Mouse (Mus musculus) ES-E14 (cell line): ENCODE data around the gene Usp36. TPM values are rescaled to one million over a fixed set of nuclear protein-coding genes. Genes with fewer than 3 reads are reported as not detected.

Source experiments
- DNase-seq: peaks from one replicate; pipeline ENCODE4 v3.0.0-alpha.2; 2013; ENCODE audit warnings: low read depth, low spot score
- H3K27ac ChIP-seq: 2 replicates; pipeline ENCODE4 v1.5.1; 2012; ENCODE audit warnings: low read depth, mild to moderate bottlenecking, low read length, moderate library complexity, mixed read lengths; ENCODE audit not compliant: poor library complexity, insufficient read depth, severe bottlenecking
- H3K36me3 ChIP-seq: 2 replicates; pipeline ENCODE4 v1.6.1; 2012; ENCODE audit warnings: mild to moderate bottlenecking, low read length, moderate library complexity, mixed read lengths; ENCODE audit not compliant: control insufficient read depth, poor library complexity, insufficient read depth, severe bottlenecking
- H3K4me1 ChIP-seq, 2 experiments: fragments of 150-350 bp in 1 of 2; sonication (generic) in 1 of 2; 2 replicates each; pipeline ENCODE4 v1.6.1; 2012; ENCODE audit warnings: low read length in 2 of 2, mild to moderate bottlenecking in 1 of 2, mixed read lengths in 1 of 2; ENCODE audit not compliant: control insufficient read depth in 2 of 2, insufficient read depth in 2 of 2, poor library complexity in 1 of 2
- H3K4me3 ChIP-seq, 2 experiments: fragments of 150-350 bp in 1 of 2; sonication (generic) in 1 of 2; 2 replicates each; pipeline ENCODE4 v1.5.1; 2012; ENCODE audit warnings: low read length in 2 of 2, low read depth in 1 of 2, mild to moderate bottlenecking in 1 of 2, mixed read lengths in 1 of 2; ENCODE audit not compliant: insufficient read depth in 1 of 2, poor library complexity in 1 of 2, severe bottlenecking in 1 of 2
- H3K9ac ChIP-seq: 2 replicates; pipeline ENCODE4 v1.6.1; 2012; ENCODE audit warnings: low read depth, mild to moderate bottlenecking, low read length, mixed read lengths; ENCODE audit not compliant: poor library complexity, insufficient read depth, severe bottlenecking
- H3K9me3 ChIP-seq: fragments of 150-350 bp; sonication (generic); 2 replicates; pipeline ENCODE4 v1.6.1; 2012; ENCODE audit warnings: low read depth, mild to moderate bottlenecking, low read length; ENCODE audit not compliant: control insufficient read depth, insufficient read depth
- CHD2 ChIP-seq: IDR thresholded peaks from 2 replicates; pipeline ENCODE4 v1.6.1; 2014; ENCODE audit warnings: mild to moderate bottlenecking, low read depth, low read length, inconsistent platforms
- HCFC1 ChIP-seq: IDR thresholded peaks from 2 replicates; pipeline ENCODE4 v1.6.1; 2012; ENCODE audit warnings: low read length, inconsistent platforms, borderline replicate concordance; ENCODE audit not compliant: insufficient read depth
- MAFK ChIP-seq: IDR thresholded peaks from 2 replicates; pipeline ENCODE4 v1.6.1; 2014; ENCODE audit warnings: mild to moderate bottlenecking, low read depth, low read length, inconsistent platforms; ENCODE audit not compliant: insufficient read depth
- ZC3H11A ChIP-seq: IDR thresholded peaks from 2 replicates; pipeline ENCODE4 v1.6.1; 2012; ENCODE audit warnings: low read depth, mild to moderate bottlenecking, inconsistent platforms, low read length, borderline replicate concordance
- ZNF384 ChIP-seq: IDR thresholded peaks from 2 replicates; pipeline ENCODE4 v1.6.1; 2012; ENCODE audit warnings: low read depth, low read length, inconsistent platforms
- in situ Hi-C, 2 experiments: fragments of 600-800 bp; cut with MboI; formaldehyde crosslinking; loops; one replicate each; pipeline ENCODE4 v1.15.1; 2025; ENCODE audit warnings: low sequenced_read_pairs in 2 of 2, inconsistent platforms in 1 of 2; ENCODE audit not compliant: unreplicated experiment in 2 of 2
- total RNA-seq: library from RNA; depleted of rRNA; stranded (reverse); fragments of 300-350 nt; gene quantifications from 2 replicates; pipeline ENCODE4 v1.2.3, GENCODE M21; 2012

Usp36 gene
- total RNA-seq, 1 experiment = 41.7 TPM

DNA sequence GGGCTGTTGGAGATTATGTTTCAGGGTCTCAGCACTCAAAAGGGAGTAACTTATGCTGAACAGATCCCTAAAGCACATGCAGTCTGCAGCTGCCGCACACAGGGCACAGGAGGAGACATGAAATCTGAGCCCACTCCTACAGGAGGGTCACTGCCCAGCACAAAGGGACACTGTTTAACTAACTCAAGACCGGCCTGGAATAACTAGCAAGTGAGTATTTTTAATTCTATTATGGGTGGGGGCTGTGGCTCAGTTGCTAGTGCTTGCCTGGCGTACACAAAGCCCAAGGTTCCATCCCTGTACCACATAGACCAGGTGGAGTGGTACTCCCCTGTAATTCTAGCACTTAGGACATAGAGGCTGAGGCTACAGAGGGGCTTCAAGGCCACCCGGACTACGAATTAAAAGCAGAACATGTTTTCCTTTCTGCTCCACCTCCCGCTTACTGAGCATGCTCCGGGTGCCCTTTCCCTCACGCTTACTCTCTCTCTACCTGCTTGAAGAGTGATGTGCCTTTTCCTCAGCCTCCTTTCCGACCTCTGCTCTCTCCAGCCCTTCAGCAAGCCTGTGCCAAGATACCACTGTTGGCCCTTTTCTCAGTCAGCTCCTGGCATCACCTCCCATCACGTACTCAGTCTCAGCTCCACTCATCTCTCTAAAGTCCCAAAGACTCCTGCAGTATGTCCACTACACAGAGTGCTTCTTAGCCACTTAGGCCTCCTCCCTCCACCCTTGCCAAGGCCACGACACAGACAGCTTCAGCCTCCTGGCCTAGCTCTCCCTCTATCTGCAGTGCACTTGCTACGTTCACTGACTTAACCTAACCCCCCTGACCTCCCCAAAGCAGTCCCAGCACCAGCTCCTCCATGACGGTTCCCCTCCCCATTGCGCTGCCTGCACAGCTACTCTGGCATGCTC lies 50.5 kb downstream of the Usp36 start:
- in situ Hi-C loops = loop anchor here in 1 of 2 experiments (25.0 kb wide), 1 partner anchor 377 kb away; the partner anchor contains the start of genes Tha1 and Tmem235
- no peak for DNase-seq
- TF ChIP-seq HCFC1 (no peak), ZC3H11A (no peak), MAFK (no peak), ZNF384 (no peak), CHD2 (no peak)
- Histone ChIP-seq H3K36me3 (no peaks in the 10 kb centered on the region), H3K4me1 (no peaks in the 10 kb centered on the region), H3K9me3 (no peaks in the 10 kb centered on the region), H3K4me3 (no peak overlapping the region), H3K9ac (no peak overlapping the region), H3K27ac (no peak overlapping the region)

DNA sequence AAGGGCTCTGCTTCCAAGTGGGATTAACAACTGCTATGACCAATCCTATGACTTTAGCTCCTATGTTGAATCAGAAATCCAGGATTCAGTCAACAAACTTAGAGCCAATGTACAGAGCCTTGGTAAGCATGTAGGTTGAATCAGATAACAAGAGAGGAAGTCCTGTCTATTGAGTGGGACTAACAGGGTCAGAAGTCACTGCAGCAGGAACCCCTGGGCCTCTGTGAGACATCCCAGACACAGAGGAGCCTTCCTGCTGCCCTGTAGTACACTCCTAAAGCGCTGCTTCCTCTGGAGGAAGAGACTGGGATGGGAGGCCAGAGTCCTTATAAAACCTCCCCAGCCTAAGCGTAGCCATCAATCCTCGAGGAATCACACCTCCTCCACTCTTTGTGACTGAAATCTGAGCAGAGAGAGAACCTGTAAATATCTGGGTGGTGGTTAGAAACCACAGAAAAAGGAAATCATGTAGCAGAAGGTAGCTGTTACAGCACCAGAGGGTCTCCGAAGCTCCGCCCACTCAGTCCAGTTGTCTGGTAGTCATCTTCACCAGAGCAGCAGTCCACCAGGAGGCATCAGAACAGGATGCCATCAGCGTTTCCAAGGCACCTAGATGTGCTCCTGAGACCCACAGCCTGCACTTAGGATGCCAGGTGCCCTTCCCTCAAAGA lies 53.4 kb downstream of the Usp36 start:
- Histone ChIP-seq H3K36me3 (no peaks in the 10 kb centered on the region), H3K9ac (no peak overlapping the region), H3K4me3 (no peak overlapping the region), H3K4me1 (no peaks in the 10 kb centered on the region), H3K27ac (no peak overlapping the region), H3K9me3 (no peaks in the 10 kb centered on the region)
- no peak for TF ChIP-seq ZNF384
- TF ChIP-seq HCFC1 = no peak
- no peak for TF ChIP-seq CHD2
- TF ChIP-seq ZC3H11A = no peak
- no peak for TF ChIP-seq MAFK
- in situ Hi-C loops = loop anchor here in 1 of 2 experiments (25.0 kb wide), 1 partner anchor 374 kb away; the partner anchor contains the start of genes Tha1 and Tmem235
- no peak for DNase-seq

DNA sequence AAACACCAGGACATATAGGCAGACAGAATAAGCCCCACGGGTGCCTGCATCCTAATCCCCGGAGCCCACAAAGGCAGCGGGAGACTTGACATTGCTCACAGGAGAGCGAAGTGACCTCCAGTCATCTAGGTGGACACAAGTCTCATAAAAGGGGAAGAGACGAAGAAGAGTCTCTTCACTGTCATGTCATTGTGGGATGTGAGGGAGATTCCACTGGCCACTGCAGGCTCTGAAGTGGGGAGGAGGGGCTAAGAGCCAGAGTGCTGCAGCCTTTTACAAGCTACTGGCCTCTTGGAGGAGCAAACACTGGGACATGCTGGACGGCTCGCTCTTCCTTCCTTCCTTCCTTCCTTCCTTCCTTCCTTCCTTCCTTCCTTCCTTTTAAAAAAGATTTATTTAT lies 55.1 kb downstream of the Usp36 start:
- H3K4me1 ChIP-seq = no peaks in the 10 kb centered on the region
- TF ChIP-seq MAFK = no peak
- no peak for TF ChIP-seq ZC3H11A
- no peak for TF ChIP-seq ZNF384
- no peak for TF ChIP-seq CHD2
- no peak for TF ChIP-seq HCFC1
- H3K9me3 ChIP-seq = no peaks in the 10 kb centered on the region
- H3K9ac ChIP-seq = no peak overlapping the region
- H3K36me3 ChIP-seq = no peaks in the 10 kb centered on the region
- H3K4me3 ChIP-seq = no peak overlapping the region
- no peak for DNase-seq
- in situ Hi-C loops = loop anchor here in 1 of 2 experiments (25.0 kb wide), 1 partner anchor 373 kb away; the partner anchor contains the start of genes Tha1 and Tmem235
- no peak overlapping the region for H3K27ac ChIP-seq

- H3K4me1 ChIP-seq = no peaks in the 10 kb centered on the region
- no peak overlapping the region for H3K9ac ChIP-seq
- no peaks in the 10 kb centered on the region for H3K36me3 ChIP-seq
- no peak for DNase-seq
- no peak overlapping the region for H3K27ac ChIP-seq
- TF ChIP-seq CHD2 (no peak), MAFK (no peak), HCFC1 (no peak), ZNF384 (no peak), ZC3H11A (no peak)
- in situ Hi-C loops = loop anchor here in 1 of 2 experiments (25.0 kb wide), 1 partner anchor 372 kb away; the partner anchor contains the start of genes Tha1 and Tmem235
- H3K4me3 ChIP-seq = no peak overlapping the region
- no peaks in the 10 kb centered on the region for H3K9me3 ChIP-seq
Observed at GRCm38 (mm10) chr11:118234500-118234899, 55.5 kb downstream of the Usp36 start.
